Mouse (Mus musculus) Patski (cell line): ENCODE data around the gene Tpm1. TPM values are rescaled to one million over a fixed set of nuclear protein-coding genes. Genes with fewer than 3 reads are reported as not detected.

Source experiments
- ATAC-seq: fragments of 100-300 bp; one replicate; pipeline ENCODE4 v1.8.0; 2021
- CTCF ChIA-PET: fragments of 350-600 bp; sonication (Branson Sonifier 250); formaldehyde crosslinking; loops from one replicate; lab custom pipeline; 2022; ENCODE audit warnings: inconsistent platforms; lab: Charles Lee
- POLR2A ChIA-PET: fragments of 350-600 bp; sonication (Branson Sonifier 250); formaldehyde crosslinking; loops from one replicate; lab custom pipeline; 2022; ENCODE audit warnings: antibody characterized with exemption, inconsistent platforms; lab: Charles Lee
- DNase-seq: peaks from one replicate; pipeline ENCODE4 v3.0.0-alpha.2; 2011; ENCODE audit warnings: low read depth, low spot score
- H3K27me3 ChIP-seq: fragments of 371-371 bp; one replicate; pipeline ENCODE4 v1.5.1; 2021
- CTCF ChIP-seq: fragments of 100-300 bp; IDR thresholded peaks from one replicate; pipeline ENCODE4 v1.5.1; 2021
- in situ Hi-C: fragments of 300-500 bp; cut with MboI; formaldehyde crosslinking; loops from 3 replicates; pipeline ENCODE4 v1.11.1; 2018; ENCODE audit warnings: low pct_unique_long_range_greater_than_20kb, mixed read lengths
- polyA plus RNA-seq: library from polyadenylated mRNA; unstranded; gene quantifications from one replicate; pipeline ENCODE4 v1.2.3, GENCODE M21; 2021

Gene Tpm1
- polyA plus RNA-seq, 1 experiment from 2014 or later, result 2,726 TPM

DNA sequence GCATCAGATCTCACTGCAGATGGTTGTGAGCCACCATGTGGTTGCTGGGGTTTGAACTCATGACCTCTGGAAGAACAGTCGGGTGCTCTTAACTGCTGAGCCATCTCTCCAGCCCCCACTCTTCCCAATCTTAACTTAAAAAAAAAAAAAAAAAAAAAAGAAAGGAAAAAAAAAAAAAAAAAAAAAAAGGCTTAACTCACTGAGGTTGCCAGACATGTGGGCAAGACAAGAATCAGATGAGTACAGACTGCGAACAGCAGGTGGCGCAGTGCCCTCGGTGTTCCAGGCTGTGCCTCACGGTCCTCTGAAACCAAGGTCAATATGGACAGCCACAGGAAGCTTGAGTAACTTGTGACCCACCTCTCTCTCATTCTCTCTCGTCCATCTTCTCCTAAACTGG lies 48.2 kb downstream of the Tpm1 start:
- peak; percentile 83 for TF ChIP-seq CTCF
- ATAC-seq (no peak), DNase-seq (no peak)
- H3K27me3 ChIP-seq, result no peaks in the 10 kb centered on the region
- POLR2A ChIA-PET, result interaction anchor here (0.7 to 1.5 kb wide), 11 partner anchors 11 to 273 kb away, joined by 3 to 8 read pairs (median 4); no protein-coding TSS in a partner anchor
- CTCF ChIA-PET, result interaction anchor here (0.6 to 4.2 kb wide), 25 partner anchors 10 to 273 kb away, joined by 3 to 31 read pairs (median 4); no protein-coding TSS in a partner anchor
- in situ Hi-C loops, result loop anchor here (5.0 kb wide), 1 partner anchor 41 kb away; no protein-coding TSS in a partner anchor

- in situ Hi-C loops, result loop anchor here (5.0 kb wide), 2 partner anchors 43 to 273 kb away; no protein-coding TSS in a partner anchor
- TF ChIP-seq CTCF, result no peak
- DNase-seq (no peak), ATAC-seq (no peak)
- ChIA-PET POLR2A (interaction anchor here (1.5 kb wide), 1 partner anchor 43 kb away, joined by 3 read pairs; no protein-coding TSS in a partner anchor), CTCF (interaction anchor here (1.4 to 4.2 kb wide), 3 partner anchors 10 to 44 kb away, joined by 3 to 31 read pairs (median 6); no protein-coding TSS in a partner anchor)
- no peaks in the 10 kb centered on the region for H3K27me3 ChIP-seq
Measured at GRCm38 (mm10) chr9:66999698-67000097, 49.5 kb downstream of the Tpm1 start.

DNA sequence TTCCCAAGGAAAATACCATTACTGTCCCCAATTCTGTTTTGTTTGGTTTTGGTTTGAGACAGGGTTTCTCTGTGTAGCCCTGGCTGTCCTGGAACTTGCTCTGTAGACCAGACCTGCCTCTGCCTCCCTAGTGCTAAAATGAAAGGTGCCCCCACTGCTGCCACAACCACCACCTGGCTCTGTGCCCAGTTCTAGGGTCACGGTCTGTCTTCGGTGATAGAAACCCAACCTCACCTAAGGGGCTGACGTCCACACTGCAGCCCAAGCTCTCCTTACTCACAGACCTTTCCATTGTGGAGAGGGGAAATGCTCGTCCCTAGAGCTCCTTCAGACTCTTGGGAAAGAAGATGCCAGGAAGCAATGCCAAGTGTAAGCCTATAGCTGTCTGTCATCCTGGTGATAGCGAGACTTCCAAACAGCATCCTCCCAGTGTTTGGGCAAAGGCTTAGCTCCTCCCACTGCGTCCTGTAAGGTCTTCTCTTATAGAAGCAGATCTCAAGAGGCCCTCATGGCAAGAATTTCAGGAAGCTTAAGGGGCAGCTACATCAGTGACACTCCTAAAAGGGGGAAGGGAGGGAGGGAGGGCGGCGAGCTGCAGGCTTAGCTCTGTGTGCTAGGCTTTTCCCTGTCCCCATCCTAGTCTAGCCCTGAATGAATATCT lies 57.3 kb downstream of the Tpm1 start:
- DNase-seq (no peak), ATAC-seq (no peak)
- in situ Hi-C loops, result no loop called here
- TF ChIP-seq CTCF, result no peak
- ChIA-PET POLR2A (no interaction called here), CTCF (interaction anchor here (1.1 to 3.6 kb wide), 3 partner anchors 10 to 114 kb away, joined by 3 to 14 read pairs (median 9); no protein-coding TSS in a partner anchor)
- H3K27me3 ChIP-seq, result no peaks in the 10 kb centered on the region

GRCm38 (mm10) chr9:66991021-66991749 lies 58.0 kb downstream of the Tpm1 start:
- no peak for TF ChIP-seq CTCF
- DNase-seq, result no peak
- POLR2A ChIA-PET, result no interaction called here
- CTCF ChIA-PET, result interaction anchor here (1.1 to 3.6 kb wide), 4 partner anchors 10 to 115 kb away, joined by 3 to 14 read pairs (median 6); no protein-coding TSS in a partner anchor
- H3K27me3 ChIP-seq, result no peaks in the 10 kb centered on the region
- ATAC-seq, result no peak
- in situ Hi-C loops, result no loop called here

DNA sequence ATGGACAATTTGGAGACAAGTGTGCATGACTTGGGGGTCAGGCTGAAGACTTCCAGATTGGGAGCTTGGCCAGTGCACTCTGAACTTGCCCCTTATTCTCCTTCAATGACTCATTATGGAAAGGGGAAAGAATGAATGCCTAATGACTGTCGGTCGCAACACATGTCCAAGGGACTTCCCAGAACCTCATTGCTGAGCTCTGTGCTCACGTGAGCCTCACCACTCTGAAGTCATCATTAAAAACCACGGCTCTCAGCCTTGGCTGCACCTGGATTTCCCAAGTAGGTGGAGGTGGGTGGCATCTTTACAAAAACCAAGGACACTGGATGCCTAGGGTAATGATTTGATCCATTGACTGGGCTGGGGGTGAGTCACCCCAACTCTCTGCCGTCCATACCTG lies 59.2 kb downstream of the Tpm1 start:
- in situ Hi-C loops, result no loop called here
- ATAC-seq (peak; percentile 54), DNase-seq (peak; percentile 94)
- no peaks in the 10 kb centered on the region for H3K27me3 ChIP-seq
- no peak for TF ChIP-seq CTCF
- CTCF ChIA-PET, result interaction anchor here (1.2 to 3.6 kb wide), 8 partner anchors 9 to 223 kb away, joined by 3 to 14 read pairs (median 6); no protein-coding TSS in a partner anchor
- POLR2A ChIA-PET, result interaction anchor here (0.8 to 2.6 kb wide), 5 partner anchors 11 to 59 kb away, joined by 3 to 16 read pairs (median 6); partner anchors contain the start of gene Tpm1

DNA sequence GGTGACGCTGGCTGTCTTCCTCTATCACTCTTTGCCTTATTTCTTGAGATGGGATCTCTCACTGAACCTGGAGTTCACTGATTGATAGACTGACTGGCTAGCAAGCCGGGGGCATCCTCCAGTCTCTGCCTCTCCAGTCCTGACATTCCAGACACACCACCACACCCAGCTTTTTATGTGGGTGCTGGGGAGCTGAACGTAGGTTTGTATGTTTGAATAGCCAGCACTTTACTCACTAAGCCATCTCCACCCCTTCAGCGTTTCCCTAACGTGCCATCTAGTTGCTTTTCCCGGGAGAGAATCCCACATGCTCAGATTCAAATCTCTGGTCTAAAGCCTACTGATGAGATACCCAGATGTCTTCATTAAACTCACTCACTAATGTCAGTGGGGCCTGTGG lies 59.6 kb downstream of the Tpm1 start:
- in situ Hi-C loops, result no loop called here
- no peak for TF ChIP-seq CTCF
- ATAC-seq, result peak; percentile 36
- ChIA-PET POLR2A (interaction anchor here (0.8 to 2.6 kb wide), 6 partner anchors 12 to 59 kb away, joined by 3 to 16 read pairs (median 4); partner anchors contain the start of gene Tpm1), CTCF (interaction anchor here (1.2 to 3.6 kb wide), 7 partner anchors 9 to 223 kb away, joined by 3 to 14 read pairs (median 6); no protein-coding TSS in a partner anchor)
- no peak for DNase-seq
- no peaks in the 10 kb centered on the region for H3K27me3 ChIP-seq

DNA sequence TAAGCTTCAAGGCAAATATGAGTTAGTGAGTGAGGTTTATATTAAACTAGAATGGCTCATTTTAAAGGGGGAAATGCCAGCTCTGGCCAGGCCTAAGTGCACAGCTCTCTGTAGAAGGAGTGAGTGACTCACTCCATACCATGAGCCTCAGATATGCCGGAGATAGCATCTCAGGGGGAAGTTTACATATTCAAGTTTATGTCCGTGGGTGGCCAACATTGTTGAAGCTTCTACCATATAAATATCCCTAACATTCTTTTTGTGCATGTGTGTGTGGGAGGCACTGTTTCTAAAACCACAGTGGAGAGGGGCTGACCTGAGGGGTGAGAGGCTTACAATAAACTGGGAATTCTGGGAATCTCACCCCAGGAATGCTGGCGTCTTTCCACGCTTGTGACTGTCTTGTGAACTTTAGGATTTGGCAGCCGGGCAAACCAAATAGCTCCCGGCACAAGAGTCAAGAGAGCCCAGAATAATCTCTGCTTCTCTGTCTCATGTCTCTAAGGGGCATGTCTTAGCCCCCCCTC lies 60.3 kb downstream of the Tpm1 start:
- ChIA-PET POLR2A (interaction anchor here (1.0 to 2.6 kb wide), 5 partner anchors 13 to 60 kb away, joined by 3 to 16 read pairs (median 6); partner anchors contain the start of gene Tpm1), CTCF (interaction anchor here (0.7 to 3.6 kb wide), 8 partner anchors 10 to 224 kb away, joined by 3 to 9 read pairs (median 6); no protein-coding TSS in a partner anchor)
- H3K27me3 ChIP-seq, result no peaks in the 10 kb centered on the region
- DNase-seq (peak; percentile 97), ATAC-seq (peak; percentile 68)
- no peak for TF ChIP-seq CTCF
- in situ Hi-C loops, result no loop called here

GRCm38 (mm10) chr9:66988198-66988887 lies 60.9 kb downstream of the Tpm1 start:
- DNase-seq (no peak), ATAC-seq (peak; percentile 14)
- POLR2A ChIA-PET, result interaction anchor here (1.0 to 2.6 kb wide), 5 partner anchors 13 to 60 kb away, joined by 3 to 16 read pairs (median 6); partner anchors contain the start of gene Tpm1
- in situ Hi-C loops, result no loop called here
- H3K27me3 ChIP-seq, result no peaks in the 10 kb centered on the region
- CTCF ChIA-PET, result interaction anchor here (0.7 to 3.6 kb wide), 8 partner anchors 9 to 224 kb away, joined by 3 to 9 read pairs (median 6); no protein-coding TSS in a partner anchor
- no peak for TF ChIP-seq CTCF

DNA sequence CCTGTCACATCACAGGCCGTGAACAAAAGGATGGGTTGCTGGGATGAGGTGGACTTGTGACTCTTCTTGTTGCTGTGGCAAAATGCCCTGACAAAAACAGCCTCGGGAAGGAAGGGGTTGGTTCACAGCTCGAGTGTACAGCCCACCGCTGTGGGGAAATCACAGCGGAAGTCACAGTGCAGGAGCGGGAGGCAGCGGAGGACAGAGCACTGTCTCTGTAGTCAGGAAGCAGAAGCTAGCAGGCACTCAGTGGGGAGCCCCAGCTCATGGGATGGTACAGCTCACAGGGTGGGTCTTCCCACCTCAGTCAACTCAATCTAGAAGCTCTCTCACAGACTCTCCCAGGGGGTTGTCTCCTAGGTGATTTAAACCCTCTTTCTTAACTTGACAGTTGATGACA lies 63.8 kb downstream of the Tpm1 start:
- no peak for TF ChIP-seq CTCF
- DNase-seq, result no peak
- ChIA-PET POLR2A (interaction anchor here (0.5 to 0.6 kb wide), 2 partner anchors 16 to 220 kb away, joined by 3 to 7 read pairs; no protein-coding TSS in a partner anchor), CTCF (interaction anchor here (0.8 to 1.6 kb wide), 2 partner anchors 58 to 161 kb away, joined by 3 read pairs; no protein-coding TSS in a partner anchor)
- in situ Hi-C loops, result no loop called here
- H3K27me3 ChIP-seq, result no peaks in the 10 kb centered on the region
- no peak for ATAC-seq
